Mouse (Mus musculus): ENCODE measurements around the gene 2310011J03Rik.

GRCm38 (mm10) chr10:80273847-80274246 is 46.5 kb downstream of the 2310011J03Rik start:
- TF ChIP-seq GATA1 (IDR thresholded peaks at IDR 0.05; ENCODE audit: borderline replicate concordance, low read length) (no peak), FLI1 (IDR thresholded peaks at IDR 0.05; ENCODE audit: low read length) (no peak)
